Mouse (Mus musculus) heart, embryonic 12.5 days (tissue): ENCODE measurements around the gene Pla2r1. TPM values are rescaled to one million over a fixed set of nuclear protein-coding genes. Genes with fewer than 3 reads are reported as not detected.

Experiments used
- ATAC-seq: fragments of 200-750 bp; cut with Nextera tagmentation; 2 replicates; pipeline ENCODE4 v1.8.0; 2017; ENCODE audit warnings: moderate TSS enrichment, moderate library complexity; ENCODE audit not compliant: insufficient number of reproducible peaks, low FRiP score
- H3K27ac ChIP-seq: fragments of 300-500 bp; sonication (generic); 2 replicates; pipeline ENCODE4 v1.5.1; 2016; ENCODE audit warnings: mild to moderate bottlenecking, moderate library complexity; ENCODE audit not compliant: poor library complexity, severe bottlenecking
- H3K27me3 ChIP-seq: fragments of 300-500 bp; sonication (generic); replicated peaks from 2 replicates; pipeline ENCODE4 v1.6.1; 2016; ENCODE audit warnings: mild to moderate bottlenecking, moderate library complexity
- H3K36me3 ChIP-seq: fragments of 300-500 bp; sonication (generic); 2 replicates; pipeline ENCODE4 v1.6.1; 2016; ENCODE audit warnings: mild to moderate bottlenecking, moderate library complexity
- H3K4me1 ChIP-seq: fragments of 300-500 bp; sonication (generic); replicated peaks from 2 replicates; pipeline ENCODE4 v1.6.1; 2016; ENCODE audit warnings: mild to moderate bottlenecking
- H3K4me2 ChIP-seq: fragments of 300-500 bp; sonication (generic); 2 replicates; pipeline ENCODE4 v1.6.1; 2016; ENCODE audit warnings: mild to moderate bottlenecking, moderate library complexity
- H3K4me3 ChIP-seq: fragments of 300-500 bp; sonication (generic); 2 replicates; pipeline ENCODE4 v1.5.1; 2016; ENCODE audit warnings: mild to moderate bottlenecking
- H3K9ac ChIP-seq: fragments of 300-500 bp; sonication (generic); 2 replicates; pipeline ENCODE4 v1.6.1; 2016; ENCODE audit warnings: mild to moderate bottlenecking, moderate library complexity
- H3K9me3 ChIP-seq: fragments of 300-500 bp; sonication (generic); replicated peaks from 2 replicates; pipeline ENCODE4 v1.6.1; 2016; ENCODE audit warnings: mild to moderate bottlenecking, moderate library complexity
- WGBS: fragments of 180-500 bp; shearing (Covaris S2); methylation state at CpG from one replicate; pipeline ENCODE4 v1.1.7; 2016; 5-methylcytosine and 5-hydroxymethylcytosine counted together
- polyA plus RNA-seq: library from polyadenylated mRNA; unstranded; fragments of >200 nt; fragmentation: Nextera tagmentation; extraction: Ambion mirVana; gene quantifications from 2 replicates; pipeline ENCODE4 v1.2.1, GENCODE M21; 2016

Pla2r1 gene
- polyA plus RNA-seq, 1 experiment from 2014 or later: 2.5 TPM

GRCm38 (mm10) chr2:60503991-60504390, 49.1 kb downstream of the Pla2r1 start:
- no peak overlapping the region for H3K4me3 ChIP-seq
- no peaks in the 10 kb centered on the region for H3K9me3 ChIP-seq
- H3K4me1 ChIP-seq: peaks cover 9% of the 10 kb centered on the region
- no peaks in the 10 kb centered on the region for H3K27me3 ChIP-seq
- ATAC-seq: no peak
- no peak overlapping the region for H3K27ac ChIP-seq
- WGBS: 63% methylated on average over 4 of the region's 4 CpGs
- H3K9ac ChIP-seq: no peak overlapping the region
- no peak overlapping the region for H3K4me2 ChIP-seq
- no peaks in the 10 kb centered on the region for H3K36me3 ChIP-seq

GRCm38 (mm10) chr2:60500583-60501116, 52.5 kb downstream of the Pla2r1 start:
- Histone ChIP-seq H3K27me3 (no peaks in the 10 kb centered on the region), H3K4me2 (no peak overlapping the region), H3K27ac (no peak overlapping the region), H3K36me3 (no peaks in the 10 kb centered on the region), H3K9me3 (no peaks in the 10 kb centered on the region), H3K4me1 (peaks cover 9% of the 10 kb centered on the region), H3K9ac (no peak overlapping the region), H3K4me3 (no peak overlapping the region)
- 91% methylated on average over 1 of the region's 1 CpGs for WGBS
- no peak for ATAC-seq

GRCm38 (mm10) chr2:60479906-60480305, 73.2 kb downstream of the Pla2r1 start:
- WGBS: 90% methylated on average over 7 of the region's 7 CpGs
- Histone ChIP-seq H3K4me3 (no peak overlapping the region), H3K27ac (no peak overlapping the region), H3K9me3 (0 out of 2 replicates have a peak, but pooled peaks cover 4% of the 10 kb centered on the region), H3K9ac (no peak overlapping the region), H3K4me1 (peaks cover 12% of the 10 kb centered on the region; the same call in 1 of the 2 replicates), H3K36me3 (no peaks in the 10 kb centered on the region), H3K27me3 (no peaks in the 10 kb centered on the region), H3K4me2 (no peak overlapping the region)
- ATAC-seq: no peak

GRCm38 (mm10) chr2:60478778-60479177, 74.3 kb downstream of the Pla2r1 start:
- Histone ChIP-seq H3K4me1 (peaks cover 12% of the 10 kb centered on the region; the same call in 1 of the 2 replicates), H3K9me3 (no peaks in the 10 kb centered on the region), H3K4me3 (no peak overlapping the region), H3K27me3 (no peaks in the 10 kb centered on the region), H3K27ac (no peak overlapping the region), H3K9ac (no peak overlapping the region), H3K4me2 (no peak overlapping the region), H3K36me3 (no peaks in the 10 kb centered on the region)
- ATAC-seq: no peak
- WGBS: 81% methylated on average over 2 of the region's 2 CpGs

GRCm38 (mm10) chr2:60468901-60469770, 84.0 kb downstream of the Pla2r1 start:
- Histone ChIP-seq H3K27ac (no peak overlapping the region), H3K27me3 (no peaks in the 10 kb centered on the region), H3K4me3 (no peak overlapping the region), H3K36me3 (no peaks in the 10 kb centered on the region), H3K4me1 (no peaks in the 10 kb centered on the region), H3K9ac (no peak overlapping the region), H3K4me2 (no peak overlapping the region), H3K9me3 (no peaks in the 10 kb centered on the region)
- WGBS: 76% methylated on average over 11 of the region's 11 CpGs
- no peak for ATAC-seq

GRCm38 (mm10) chr2:60452376-60452775, 100.7 kb downstream of the Pla2r1 start:
- 93% methylated on average over 7 of the region's 7 CpGs for WGBS
- H3K4me1 ChIP-seq: no peaks in the 10 kb centered on the region
- no peak for ATAC-seq

GRCm38 (mm10) chr2:60451119-60451773, 101.9 kb downstream of the Pla2r1 start:
- 70% methylated on average over 3 of the region's 3 CpGs for WGBS
- no peak for ATAC-seq
- H3K36me3 ChIP-seq: no peaks in the 10 kb centered on the region
- H3K4me1 ChIP-seq: no peaks in the 10 kb centered on the region
- H3K27me3 ChIP-seq: no peaks in the 10 kb centered on the region
- no peak overlapping the region for H3K4me2 ChIP-seq
- H3K27ac ChIP-seq: no peak overlapping the region
- no peak overlapping the region for H3K4me3 ChIP-seq
- H3K9me3 ChIP-seq: no peaks in the 10 kb centered on the region
- no peak overlapping the region for H3K9ac ChIP-seq

More at GRCm38 (mm10) chr2:60452376-60452775, 100.7 kb downstream of the Pla2r1 start:
- no peak overlapping the region for H3K27ac ChIP-seq
- no peaks in the 10 kb centered on the region for H3K9me3 ChIP-seq
- H3K9ac ChIP-seq: no peak overlapping the region
- no peaks in the 10 kb centered on the region for H3K27me3 ChIP-seq
- no peaks in the 10 kb centered on the region for H3K36me3 ChIP-seq
- H3K4me3 ChIP-seq: no peak overlapping the region
- no peak overlapping the region for H3K4me2 ChIP-seq

GRCm38 (mm10) chr2:60449732-60450131, 103.4 kb downstream of the Pla2r1 start:
- no peak overlapping the region for H3K27ac ChIP-seq
- 65% methylated on average over 6 of the region's 6 CpGs for WGBS
- no peaks in the 10 kb centered on the region for H3K27me3 ChIP-seq
- no peaks in the 10 kb centered on the region for H3K4me1 ChIP-seq
- no peaks in the 10 kb centered on the region for H3K9me3 ChIP-seq
- ATAC-seq: no peak
- H3K4me3 ChIP-seq: no peak overlapping the region
- no peak overlapping the region for H3K9ac ChIP-seq
- no peaks in the 10 kb centered on the region for H3K36me3 ChIP-seq
- no peak overlapping the region for H3K4me2 ChIP-seq

- no peak overlapping the region for H3K4me3 ChIP-seq
- no peak for ATAC-seq
- no peak overlapping the region for H3K9ac ChIP-seq
- H3K4me1 ChIP-seq: no peaks in the 10 kb centered on the region
- H3K9me3 ChIP-seq: no peaks in the 10 kb centered on the region
- H3K36me3 ChIP-seq: no peaks in the 10 kb centered on the region
- WGBS: 81% methylated on average over 9 of the region's 9 CpGs
- no peaks in the 10 kb centered on the region for H3K27me3 ChIP-seq
- H3K4me2 ChIP-seq: no peak overlapping the region
- H3K27ac ChIP-seq: no peak overlapping the region
These were observed 108.2 kb downstream of the Pla2r1 start for GRCm38 (mm10) chr2:60444711-60445509.

GRCm38 (mm10) chr2:60443279-60443678, 109.8 kb downstream of the Pla2r1 start:
- WGBS: 85% methylated on average over 7 of the region's 7 CpGs

GRCm38 (mm10) chr2:60441875-60442274, 111.2 kb downstream of the Pla2r1 start:
- 19% methylated on average over 3 of the region's 3 CpGs for WGBS
- no peaks in the 10 kb centered on the region for H3K4me1 ChIP-seq
- H3K4me3 ChIP-seq: no peak overlapping the region
- no peak overlapping the region for H3K27ac ChIP-seq
- no peaks in the 10 kb centered on the region for H3K9me3 ChIP-seq
- H3K36me3 ChIP-seq: no peaks in the 10 kb centered on the region
- H3K9ac ChIP-seq: no peak overlapping the region
- no peak for ATAC-seq
- no peak overlapping the region for H3K4me2 ChIP-seq
- no peaks in the 10 kb centered on the region for H3K27me3 ChIP-seq

More at GRCm38 (mm10) chr2:60443279-60443678, 109.8 kb downstream of the Pla2r1 start:
- no peaks in the 10 kb centered on the region for H3K4me1 ChIP-seq
- H3K4me3 ChIP-seq: no peak overlapping the region
- no peak for ATAC-seq
- no peaks in the 10 kb centered on the region for H3K36me3 ChIP-seq
- no peaks in the 10 kb centered on the region for H3K27me3 ChIP-seq
- H3K4me2 ChIP-seq: no peak overlapping the region
- H3K27ac ChIP-seq: no peak overlapping the region
- no peaks in the 10 kb centered on the region for H3K9me3 ChIP-seq
- H3K9ac ChIP-seq: no peak overlapping the region
